Mouse (Mus musculus) hindbrain, embryonic 12.5 days (tissue): ENCODE results near the gene Suclg2. TPM values are rescaled to one million over a fixed set of nuclear protein-coding genes. Genes with fewer than 3 reads are reported as not detected.
A peak's percentile ranks its signal among the peaks of the same experiment; 100 is the strongest.

Experiments used
- ATAC-seq: fragments of 200-750 bp; cut with Nextera tagmentation; 2 replicates; pipeline ENCODE4 v1.8.0; 2017; ENCODE audit warnings: moderate TSS enrichment; ENCODE audit not compliant: low FRiP score
- H3K27ac ChIP-seq: fragments of 300-500 bp; sonication (generic); 2 replicates; pipeline ENCODE4 v1.5.1; 2016; ENCODE audit warnings: mild to moderate bottlenecking
- H3K27me3 ChIP-seq: fragments of 300-500 bp; sonication (generic); 2 replicates; pipeline ENCODE4 v1.6.1; 2016; ENCODE audit warnings: mild to moderate bottlenecking
- H3K36me3 ChIP-seq: fragments of 300-500 bp; sonication (generic); 2 replicates; pipeline ENCODE4 v1.6.1; 2016; ENCODE audit warnings: mild to moderate bottlenecking
- H3K4me1 ChIP-seq: fragments of 300-500 bp; sonication (generic); 2 replicates; pipeline ENCODE4 v1.6.1; 2016
- H3K4me2 ChIP-seq: fragments of 300-500 bp; sonication (generic); replicated peaks from 2 replicates; pipeline ENCODE4 v1.6.1; 2016; ENCODE audit warnings: mild to moderate bottlenecking
- H3K4me3 ChIP-seq: fragments of 300-500 bp; sonication (generic); 2 replicates; pipeline ENCODE4 v1.5.1; 2016; ENCODE audit warnings: mild to moderate bottlenecking
- H3K9ac ChIP-seq: fragments of 300-500 bp; sonication (generic); 2 replicates; pipeline ENCODE4 v1.6.1; 2016; ENCODE audit warnings: mild to moderate bottlenecking, moderate library complexity
- H3K9me3 ChIP-seq: fragments of 300-500 bp; sonication (generic); replicated peaks from 2 replicates; pipeline ENCODE4 v1.6.1; 2016; ENCODE audit warnings: mild to moderate bottlenecking
- WGBS: fragments of 180-500 bp; shearing (Covaris S2); methylation state at CpG from one replicate; pipeline ENCODE4 v1.1.7; 2016; 5-methylcytosine and 5-hydroxymethylcytosine counted together
- polyA plus RNA-seq: library from polyadenylated mRNA; unstranded; fragments of >200 nt; fragmentation: Nextera tagmentation; extraction: Ambion mirVana; gene quantifications from 2 replicates; pipeline ENCODE4 v1.2.1, GENCODE M21; 2016

The Suclg2 gene
- polyA plus RNA-seq, 1 experiment from 2014 or later: 32.5 TPM

DNA sequence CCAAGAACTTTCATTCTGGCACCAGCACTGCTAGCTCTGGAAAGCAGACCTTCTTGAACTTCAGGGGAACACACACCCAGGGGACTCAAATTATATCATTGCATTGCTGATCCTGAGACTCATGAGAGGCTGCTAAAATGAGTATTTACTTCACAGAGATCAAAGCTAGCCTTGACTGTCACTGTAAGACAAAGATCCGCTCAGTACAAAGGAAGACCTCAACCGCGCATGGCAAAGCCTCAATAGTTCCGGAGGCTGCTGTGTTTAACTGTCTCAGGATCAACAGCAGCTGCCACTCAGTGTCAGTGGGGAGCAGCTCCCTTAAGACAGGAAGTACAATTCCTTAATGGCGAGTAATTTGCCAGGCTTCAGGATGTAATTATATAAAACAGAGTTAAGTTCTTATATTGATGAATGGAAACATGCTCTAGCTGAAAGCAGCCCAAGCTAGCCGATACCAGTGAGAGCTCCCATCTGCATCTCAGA lies 67.2 kb downstream of the Suclg2 start:
- peak; percentile 76 for ATAC-seq

GRCm38 (mm10) chr6:95650082-95650722 lies 68.4 kb downstream of the Suclg2 start:
- no peak for ATAC-seq
- whole genome bisulfite sequencing: 43% methylated on average over 13 of the region's 13 CpGs
- H3K4me3 ChIP-seq: no peak overlapping the region

More for the DNA sequence above, 67.2 kb downstream of the Suclg2 start:
- no peaks in the 10 kb centered on the region for H3K27me3 ChIP-seq
- H3K4me2 ChIP-seq: no peak overlapping the region
- no peak overlapping the region for H3K9ac ChIP-seq
- WGBS: 24% methylated on average over 6 of the region's 6 CpGs
- no peaks in the 10 kb centered on the region for H3K36me3 ChIP-seq
- 0 out of 2 replicates have a peak overlapping the region, but pooled peaks have one; percentile 23 for H3K27ac ChIP-seq
- no peak overlapping the region for H3K4me3 ChIP-seq
- H3K9me3 ChIP-seq: no peaks in the 10 kb centered on the region
- H3K4me1 ChIP-seq: peaks cover 12% of the 10 kb centered on the region

GRCm38 (mm10) chr6:95649123-95649663 lies 69.4 kb downstream of the Suclg2 start:
- Histone ChIP-seq H3K36me3 (no peaks in the 10 kb centered on the region), H3K4me2 (no peak overlapping the region), H3K27ac (no peak overlapping the region), H3K4me3 (no peak overlapping the region), H3K9me3 (no peaks in the 10 kb centered on the region), H3K9ac (no peak overlapping the region), H3K4me1 (peaks cover 12% of the 10 kb centered on the region), H3K27me3 (no peaks in the 10 kb centered on the region)
- no peak for ATAC-seq
- 62% methylated on average over 10 of the region's 10 CpGs for WGBS

More at GRCm38 (mm10) chr6:95650082-95650722, 68.4 kb downstream of the Suclg2 start:
- H3K27me3 ChIP-seq: no peaks in the 10 kb centered on the region
- H3K36me3 ChIP-seq: no peaks in the 10 kb centered on the region
- H3K4me2 ChIP-seq: no peak overlapping the region
- H3K9me3 ChIP-seq: no peaks in the 10 kb centered on the region
- H3K27ac ChIP-seq: no peak overlapping the region
- H3K9ac ChIP-seq: no peak overlapping the region
- peaks cover 12% of the 10 kb centered on the region for H3K4me1 ChIP-seq

DNA sequence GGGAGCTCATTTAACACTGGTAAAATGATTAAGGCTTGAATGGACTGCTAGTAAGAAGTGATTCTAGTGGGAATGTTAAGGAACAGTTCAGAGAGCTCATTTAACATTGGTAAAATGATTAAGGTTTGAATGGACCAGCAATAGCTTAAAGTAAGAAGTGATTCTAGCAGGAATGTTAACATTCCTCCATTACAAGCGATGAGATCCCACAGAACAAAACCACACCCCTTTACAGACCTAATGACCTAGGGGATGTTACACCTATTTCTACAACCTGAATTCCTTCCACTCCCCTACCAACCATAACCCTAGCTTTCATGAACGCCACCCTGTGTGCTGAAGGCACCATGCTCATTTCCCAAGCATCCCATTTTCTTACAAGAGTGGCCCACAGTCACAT lies 81.2 kb downstream of the Suclg2 start:
- 96% methylated on average over 2 of the region's 2 CpGs for WGBS
- no peaks in the 10 kb centered on the region for H3K9me3 ChIP-seq
- H3K9ac ChIP-seq: no peak overlapping the region
- no peak overlapping the region for H3K4me3 ChIP-seq
- no peak overlapping the region for H3K27ac ChIP-seq
- no peak overlapping the region for H3K4me2 ChIP-seq
- H3K27me3 ChIP-seq: no peaks in the 10 kb centered on the region
- no peak for ATAC-seq
- no peaks in the 10 kb centered on the region for H3K4me1 ChIP-seq
- H3K36me3 ChIP-seq: no peaks in the 10 kb centered on the region

GRCm38 (mm10) chr6:95635411-95635810 lies 83.2 kb downstream of the Suclg2 start:
- no peaks in the 10 kb centered on the region for H3K27me3 ChIP-seq
- no peaks in the 10 kb centered on the region for H3K36me3 ChIP-seq
- WGBS: 65% methylated on average over 2 of the region's 2 CpGs
- H3K4me1 ChIP-seq: no peaks in the 10 kb centered on the region
- H3K9me3 ChIP-seq: no peaks in the 10 kb centered on the region
- no peak overlapping the region for H3K27ac ChIP-seq
- ATAC-seq: no peak
- no peak overlapping the region for H3K9ac ChIP-seq
- no peak overlapping the region for H3K4me3 ChIP-seq
- H3K4me2 ChIP-seq: no peak overlapping the region

GRCm38 (mm10) chr6:95629071-95629470 lies 89.5 kb downstream of the Suclg2 start:
- Histone ChIP-seq H3K27ac (no peak overlapping the region), H3K4me3 (no peak overlapping the region), H3K9me3 (no peaks in the 10 kb centered on the region), H3K4me2 (no peak overlapping the region), H3K27me3 (no peaks in the 10 kb centered on the region), H3K36me3 (no peaks in the 10 kb centered on the region), H3K4me1 (no peaks in the 10 kb centered on the region), H3K9ac (no peak overlapping the region)
- ATAC-seq: no peak
- 92% methylated on average over 7 of the region's 7 CpGs for WGBS

DNA sequence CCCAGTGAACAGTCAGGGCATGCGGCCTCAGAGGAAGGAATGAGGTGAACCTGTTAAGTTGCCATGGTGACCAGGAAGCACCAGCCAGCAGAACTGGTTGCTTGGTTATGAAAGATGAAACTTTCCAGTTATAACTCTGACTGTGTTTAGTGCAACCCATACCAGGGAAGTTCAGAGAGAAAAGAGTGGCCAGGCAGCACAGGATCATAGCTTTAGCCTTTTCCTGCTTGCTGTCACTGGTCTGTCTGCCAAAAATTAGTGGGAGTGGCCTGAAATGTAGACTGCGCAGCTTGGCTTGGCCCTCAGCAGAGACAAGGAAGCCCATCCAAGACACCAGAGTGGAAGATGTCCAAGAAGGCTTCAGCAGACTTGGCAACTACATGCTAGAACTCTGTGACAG lies 96.8 kb downstream of the Suclg2 start:
- H3K27ac ChIP-seq: no peak overlapping the region
- H3K9ac ChIP-seq: no peak overlapping the region
- no peak overlapping the region for H3K4me3 ChIP-seq
- H3K9me3 ChIP-seq: no peaks in the 10 kb centered on the region
- H3K27me3 ChIP-seq: no peaks in the 10 kb centered on the region
- no peak for ATAC-seq
- no peak overlapping the region for H3K4me2 ChIP-seq
- 81% methylated on average over 2 of the region's 2 CpGs for WGBS
- no peaks in the 10 kb centered on the region for H3K4me1 ChIP-seq
- no peaks in the 10 kb centered on the region for H3K36me3 ChIP-seq

GRCm38 (mm10) chr6:95620804-95621203 lies 97.8 kb downstream of the Suclg2 start:
- no peaks in the 10 kb centered on the region for H3K4me1 ChIP-seq
- H3K9me3 ChIP-seq: no peaks in the 10 kb centered on the region
- H3K4me2 ChIP-seq: no peak overlapping the region
- no peak overlapping the region for H3K4me3 ChIP-seq
- H3K36me3 ChIP-seq: no peaks in the 10 kb centered on the region
- ATAC-seq: no peak
- no peak overlapping the region for H3K27ac ChIP-seq
- no peak overlapping the region for H3K9ac ChIP-seq
- 94% methylated on average over 4 of the region's 4 CpGs for WGBS
- H3K27me3 ChIP-seq: no peaks in the 10 kb centered on the region

- H3K36me3 ChIP-seq: no peaks in the 10 kb centered on the region
- no peak overlapping the region for H3K9ac ChIP-seq
- no peak overlapping the region for H3K4me2 ChIP-seq
- no peak for ATAC-seq
- no peaks in the 10 kb centered on the region for H3K9me3 ChIP-seq
- no peak overlapping the region for H3K4me3 ChIP-seq
- no peak overlapping the region for H3K27ac ChIP-seq
- no peaks in the 10 kb centered on the region for H3K27me3 ChIP-seq
- H3K4me1 ChIP-seq: no peaks in the 10 kb centered on the region
These were observed 98.8 kb downstream of the Suclg2 start for GRCm38 (mm10) chr6:95619817-95620216.

DNA sequence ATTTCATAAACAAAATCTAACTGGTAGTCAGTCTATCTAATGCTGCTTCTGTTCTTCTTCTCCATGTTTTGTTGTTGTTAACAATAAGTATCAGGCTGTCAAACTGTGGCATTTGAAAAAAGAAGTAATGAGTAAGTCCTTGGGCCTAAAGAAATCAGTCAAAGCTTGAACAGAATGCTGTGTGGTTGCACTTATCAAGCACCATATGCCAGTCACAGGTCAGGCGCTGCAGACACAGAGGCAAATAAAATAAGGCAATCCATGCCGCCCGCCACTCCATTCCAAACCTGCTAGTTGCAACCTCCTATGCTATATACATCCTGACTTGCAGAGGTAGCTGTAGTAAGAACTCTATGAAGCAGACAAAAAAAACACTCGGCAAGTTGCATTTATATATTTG lies 100.2 kb downstream of the Suclg2 start:
- Histone ChIP-seq H3K9ac (no peak overlapping the region), H3K4me2 (no peak overlapping the region), H3K27me3 (no peaks in the 10 kb centered on the region), H3K27ac (no peak overlapping the region), H3K36me3 (no peaks in the 10 kb centered on the region), H3K4me3 (no peak overlapping the region), H3K9me3 (no peaks in the 10 kb centered on the region), H3K4me1 (no peaks in the 10 kb centered on the region)
- ATAC-seq: no peak
- 89% methylated on average over 4 of the region's 4 CpGs for WGBS

- 84% methylated on average over 3 of the region's 3 CpGs for WGBS
- Histone ChIP-seq H3K4me2 (no peak overlapping the region), H3K27me3 (no peaks in the 10 kb centered on the region), H3K9ac (no peak overlapping the region), H3K27ac (no peak overlapping the region), H3K4me1 (no peaks in the 10 kb centered on the region), H3K9me3 (no peaks in the 10 kb centered on the region), H3K4me3 (no peak overlapping the region), H3K36me3 (no peaks in the 10 kb centered on the region)
- ATAC-seq: no peak
These were observed 105.4 kb downstream of the Suclg2 start for GRCm38 (mm10) chr6:95613228-95613627.

DNA sequence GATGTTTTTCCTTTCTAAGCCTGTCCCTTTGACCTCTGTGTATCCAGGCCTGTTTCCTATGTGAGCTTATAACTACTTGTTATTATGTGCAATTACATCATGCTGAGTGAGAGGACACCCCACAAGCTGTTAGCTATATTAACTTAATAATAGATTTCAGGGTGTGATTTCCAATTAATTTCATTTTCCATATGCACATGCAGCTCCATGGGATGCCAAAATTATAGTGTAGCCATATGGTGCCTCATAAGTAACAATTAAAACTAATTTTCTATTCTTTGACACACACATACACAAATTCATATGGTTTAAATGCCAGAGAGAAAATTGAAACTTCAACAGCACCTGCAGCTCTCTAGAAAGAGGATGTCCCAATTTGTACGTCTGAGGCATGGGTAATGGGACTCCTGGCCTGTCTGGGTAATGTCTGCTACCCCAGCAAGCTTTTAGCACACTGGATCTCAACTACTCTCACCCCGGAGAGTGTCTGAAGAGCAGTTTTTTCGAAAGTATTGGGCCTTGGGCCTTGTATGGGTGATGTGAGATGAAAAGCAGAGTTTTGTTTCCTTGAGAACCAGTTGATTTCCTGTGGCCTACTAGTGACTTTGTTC lies 106.1 kb downstream of the Suclg2 start:
- Histone ChIP-seq H3K36me3 (no peaks in the 10 kb centered on the region), H3K4me2 (no peak overlapping the region), H3K27me3 (no peaks in the 10 kb centered on the region), H3K4me3 (no peak overlapping the region), H3K27ac (no peak overlapping the region), H3K9ac (no peak overlapping the region), H3K9me3 (no peaks in the 10 kb centered on the region), H3K4me1 (no peaks in the 10 kb centered on the region)
- WGBS: 84% methylated on average over 3 of the region's 3 CpGs
- no peak for ATAC-seq

DNA sequence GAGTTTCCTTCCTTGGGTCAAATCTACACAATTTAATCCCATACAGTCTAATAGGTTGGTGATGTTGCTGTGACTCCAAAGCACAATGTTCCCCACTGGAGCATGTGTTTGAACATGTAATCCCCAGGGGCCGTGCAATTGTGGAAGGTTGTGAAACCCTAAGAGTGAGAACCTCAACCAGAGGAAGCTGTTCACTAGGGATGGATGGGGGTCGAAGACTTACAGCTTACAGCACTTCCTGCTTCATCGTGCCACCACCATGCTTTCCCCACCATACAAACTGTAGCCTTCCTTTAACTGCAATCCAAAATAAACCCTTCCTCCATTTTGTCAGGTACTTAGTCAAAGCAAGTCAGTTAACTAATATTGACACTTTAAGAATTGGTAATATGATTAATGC lies 107.5 kb downstream of the Suclg2 start:
- ATAC-seq: no peak
- no peaks in the 10 kb centered on the region for H3K4me1 ChIP-seq
- 92% methylated on average over 3 of the region's 3 CpGs for WGBS
- H3K4me2 ChIP-seq: no peak overlapping the region
- no peaks in the 10 kb centered on the region for H3K9me3 ChIP-seq
- no peak overlapping the region for H3K4me3 ChIP-seq
- H3K9ac ChIP-seq: no peak overlapping the region
- H3K36me3 ChIP-seq: no peaks in the 10 kb centered on the region
- no peaks in the 10 kb centered on the region for H3K27me3 ChIP-seq
- H3K27ac ChIP-seq: no peak overlapping the region
